Mouse (Mus musculus): Measurements from ENCODE around the gene Rasal1. TPM values are rescaled to one million over a fixed set of nuclear protein-coding genes. Genes with fewer than 3 reads are reported as not detected.

Rasal1 gene
- polyA plus RNA-seq, 1 experiment = 1.00 TPM

GRCm38 (mm10) chr5:120698181-120698580, 49.6 kb downstream of the Rasal1 start:
- TF ChIP-seq POLR2A (IDR thresholded peaks at IDR 0.05; ENCODE audit: borderline replicate concordance, extremely low read depth, insufficient read depth, insufficient read length, poor library complexity, severe bottlenecking) (no peak), CTCF (IDR thresholded peaks at IDR 0.05; ENCODE audit: borderline replicate concordance, extremely low read depth, insufficient read depth, insufficient read length) (no peak)
- no peak for DNase-seq (ENCODE audit: low read depth)

- no peak for TF ChIP-seq POLR2A (IDR thresholded peaks at IDR 0.05; ENCODE audit: borderline replicate concordance, extremely low read depth, insufficient read depth, insufficient read length, poor library complexity, severe bottlenecking)
- TF ChIP-seq CTCF (IDR thresholded peaks at IDR 0.05; ENCODE audit: borderline replicate concordance, extremely low read depth, insufficient read depth, insufficient read length) = no peak
- peak; percentile 56 for DNase-seq (ENCODE audit: low read depth)
Observed at GRCm38 (mm10) chr5:120698801-120699391, 50.3 kb downstream of the Rasal1 start.

GRCm38 (mm10) chr5:120700996-120701790, 52.6 kb downstream of the Rasal1 start:
- TF ChIP-seq CTCF (IDR thresholded peaks at IDR 0.05; ENCODE audit: borderline replicate concordance, extremely low read depth, insufficient read depth, insufficient read length) (no peak), POLR2A (IDR thresholded peaks at IDR 0.05; ENCODE audit: borderline replicate concordance, extremely low read depth, insufficient read depth, insufficient read length, poor library complexity, severe bottlenecking) (no peak)
- no peak for DNase-seq (ENCODE audit: low read depth)

GRCm38 (mm10) chr5:120702421-120702820, 53.8 kb downstream of the Rasal1 start:
- no peak for TF ChIP-seq CTCF (IDR thresholded peaks at IDR 0.05; ENCODE audit: borderline replicate concordance, extremely low read depth, insufficient read depth, insufficient read length)
- no peak for DNase-seq (ENCODE audit: low read depth)

- DNase-seq (ENCODE audit: low read depth) = no peak
- TF ChIP-seq POLR2A (IDR thresholded peaks at IDR 0.05; ENCODE audit: borderline replicate concordance, extremely low read depth, insufficient read depth, insufficient read length, poor library complexity, severe bottlenecking) (no peak), CTCF (IDR thresholded peaks at IDR 0.05; ENCODE audit: borderline replicate concordance, extremely low read depth, insufficient read depth, insufficient read length) (no peak)
Observed at GRCm38 (mm10) chr5:120702969-120703368, 54.4 kb downstream of the Rasal1 start.

GRCm38 (mm10) chr5:120703660-120704059, 55.0 kb downstream of the Rasal1 start:
- TF ChIP-seq POLR2A (IDR thresholded peaks at IDR 0.05; ENCODE audit: borderline replicate concordance, extremely low read depth, insufficient read depth, insufficient read length, poor library complexity, severe bottlenecking) = no peak
- no peak for TF ChIP-seq CTCF (IDR thresholded peaks at IDR 0.05; ENCODE audit: borderline replicate concordance, extremely low read depth, insufficient read depth, insufficient read length)
- no peak for DNase-seq (ENCODE audit: low read depth)

- TF ChIP-seq CTCF (IDR thresholded peaks at IDR 0.05; ENCODE audit: borderline replicate concordance, extremely low read depth, insufficient read depth, insufficient read length) (no peak), POLR2A (IDR thresholded peaks at IDR 0.05; ENCODE audit: borderline replicate concordance, extremely low read depth, insufficient read depth, insufficient read length, poor library complexity, severe bottlenecking) (no peak)
- DNase-seq (ENCODE audit: low read depth) = no peak
Observed at GRCm38 (mm10) chr5:120704421-120704820, 55.8 kb downstream of the Rasal1 start.

GRCm38 (mm10) chr5:120706541-120706940, 57.9 kb downstream of the Rasal1 start:
- no peak for TF ChIP-seq CTCF (IDR thresholded peaks at IDR 0.05; ENCODE audit: borderline replicate concordance, extremely low read depth, insufficient read depth, insufficient read length)
- no peak for TF ChIP-seq POLR2A (IDR thresholded peaks at IDR 0.05; ENCODE audit: borderline replicate concordance, extremely low read depth, insufficient read depth, insufficient read length, poor library complexity, severe bottlenecking)
- peak; percentile 75 for DNase-seq (ENCODE audit: low read depth)

GRCm38 (mm10) chr5:120706976-120707375, 58.4 kb downstream of the Rasal1 start:
- DNase-seq (ENCODE audit: low read depth) = no peak
- no peak for TF ChIP-seq CTCF (IDR thresholded peaks at IDR 0.05; ENCODE audit: borderline replicate concordance, extremely low read depth, insufficient read depth, insufficient read length)
- TF ChIP-seq POLR2A (IDR thresholded peaks at IDR 0.05; ENCODE audit: borderline replicate concordance, extremely low read depth, insufficient read depth, insufficient read length, poor library complexity, severe bottlenecking) = no peak

GRCm38 (mm10) chr5:120710161-120710825, 61.7 kb downstream of the Rasal1 start:
- peak; percentile 74 for DNase-seq (ENCODE audit: low read depth)
- TF ChIP-seq POLR2A (IDR thresholded peaks at IDR 0.05; ENCODE audit: borderline replicate concordance, extremely low read depth, insufficient read depth, insufficient read length, poor library complexity, severe bottlenecking) (no peak), CTCF (IDR thresholded peaks at IDR 0.05; ENCODE audit: borderline replicate concordance, extremely low read depth, insufficient read depth, insufficient read length) (no peak)

GRCm38 (mm10) chr5:120710826-120711248, 62.2 kb downstream of the Rasal1 start:
- no peak for TF ChIP-seq CTCF (IDR thresholded peaks at IDR 0.05; ENCODE audit: borderline replicate concordance, extremely low read depth, insufficient read depth, insufficient read length)
- no peak for TF ChIP-seq POLR2A (IDR thresholded peaks at IDR 0.05; ENCODE audit: borderline replicate concordance, extremely low read depth, insufficient read depth, insufficient read length, poor library complexity, severe bottlenecking)
- peak; percentile 47 for DNase-seq (ENCODE audit: low read depth)
